Mouse (Mus musculus) liver, adult 2 months (tissue): ENCODE measurements around the gene Gm17364.

Experiments used
- CTCF ChIP-seq: fragments of 200-500 bp; IDR thresholded peaks from 2 replicates; pipeline ENCODE4 v1.5.1; 2011; ENCODE audit warnings: low read depth, low read length, control low read depth
- POLR2A ChIP-seq: fragments of 200-500 bp; IDR thresholded peaks from 2 replicates; pipeline ENCODE4 v1.6.1; 2011; ENCODE audit warnings: low read length, control low read depth; ENCODE audit not compliant: insufficient read depth; ENCODE audit errors: extremely low read depth

GRCm38 (mm10) chr13:41293595-41293994, 19.8 kb upstream of the Gm17364 start:
- TF ChIP-seq CTCF = no peak
- no peak for TF ChIP-seq POLR2A
